Mouse (Mus musculus) heart, adult 8-10 months (tissue): ENCODE results near the gene Slc25a51. TPM values are rescaled to one million over a fixed set of nuclear protein-coding genes. Genes with fewer than 3 reads are reported as not detected.

Source experiments
- DNase-seq: peaks from one replicate; pipeline ENCODE4 v3.0.0; 2022; ENCODE audit warnings: low spot score
- total RNA-seq, 4 experiments: library from RNA; stranded (reverse); gene quantifications; 2 replicates each; pipeline ENCODE4 v1.2.4; 2022

The Slc25a51 gene
- 100 to 1,000 TPM in 1 of 4 experiments, 10 to 100 TPM in 3; 84.3 to 112 (median 96.3) TPM for total RNA-seq

GRCm38 (mm10) chr4:45408427-45409132 lies at the start of gene Slc25a51:
Slc25a51 (minus strand) TSS chr4:45408766.
- DNase-seq, result peak; percentile 85

GRCm38 (mm10) chr4:45457543-45457942 lies 49.0 kb upstream of the Slc25a51 start:
- DNase-seq, result no peak

- no peak for DNase-seq
Observed at GRCm38 (mm10) chr4:45455001-45455400, 46.4 kb upstream of the Slc25a51 start.

- DNase-seq, result no peak
Observed at GRCm38 (mm10) chr4:45453271-45453851, 44.8 kb upstream of the Slc25a51 start.

GRCm38 (mm10) chr4:45452569-45453111 lies 44.1 kb upstream of the Slc25a51 start:
- DNase-seq, result peak; percentile 78

- DNase-seq, result no peak
Observed at GRCm38 (mm10) chr4:45449012-45449411, 40.4 kb upstream of the Slc25a51 start.

- DNase-seq, result no peak
Observed at GRCm38 (mm10) chr4:45448481-45448880, 39.9 kb upstream of the Slc25a51 start.

- DNase-seq, result no peak
Observed at GRCm38 (mm10) chr4:45447196-45447595, 38.6 kb upstream of the Slc25a51 start.

- DNase-seq, result no peak
Observed at GRCm38 (mm10) chr4:45445235-45445634, 36.7 kb upstream of the Slc25a51 start.

GRCm38 (mm10) chr4:45444813-45445212 lies 36.2 kb upstream of the Slc25a51 start:
- DNase-seq, result no peak

GRCm38 (mm10) chr4:45443652-45444051 lies 35.1 kb upstream of the Slc25a51 start:
- DNase-seq, result no peak

GRCm38 (mm10) chr4:45442237-45442636 lies 33.7 kb upstream of the Slc25a51 start:
- no peak for DNase-seq

GRCm38 (mm10) chr4:45441778-45442177 lies 33.2 kb upstream of the Slc25a51 start:
- no peak for DNase-seq

- DNase-seq, result no peak
Observed at GRCm38 (mm10) chr4:45439281-45439680, 30.7 kb upstream of the Slc25a51 start.

- DNase-seq, result no peak
Observed at GRCm38 (mm10) chr4:45437010-45437409, 28.4 kb upstream of the Slc25a51 start.

GRCm38 (mm10) chr4:45436383-45436913 lies 27.9 kb upstream of the Slc25a51 start:
- no peak for DNase-seq

- DNase-seq, result peak; percentile 54
Observed at GRCm38 (mm10) chr4:45435899-45436298, 27.3 kb upstream of the Slc25a51 start.

- DNase-seq, result no peak
Observed at GRCm38 (mm10) chr4:45434681-45435080, 26.1 kb upstream of the Slc25a51 start.

GRCm38 (mm10) chr4:45434071-45434470 lies 25.5 kb upstream of the Slc25a51 start:
- no peak for DNase-seq

- DNase-seq, result no peak
Observed at GRCm38 (mm10) chr4:45431806-45432205, 23.2 kb upstream of the Slc25a51 start.

GRCm38 (mm10) chr4:45431316-45431715 lies 22.8 kb upstream of the Slc25a51 start:
- DNase-seq, result no peak

GRCm38 (mm10) chr4:45429451-45429850 lies 20.9 kb upstream of the Slc25a51 start:
- DNase-seq, result no peak
